Mouse (Mus musculus) erythroblast, adult 5-6 weeks (primary cell): ENCODE results near the gene Cks1brt. TPM values are rescaled to one million over a fixed set of nuclear protein-coding genes. Genes with fewer than 3 reads are reported as not detected.
"Not testable (repeated sequence)": the region's sequence is repeated elsewhere in the genome, so short reads cannot be mapped to it uniquely, and the experiment has no call there.

Experiments used
- ATAC-seq: replicated peaks from 2 replicates; pipeline ENCODE4 v1.8.0; 2016; ENCODE audit warnings: moderate number of reproducible peaks, mild to moderate bottlenecking, moderate TSS enrichment, inconsistent platforms; ENCODE audit not compliant: poor library complexity, low FRiP score, severe bottlenecking
- total RNA-seq, 2 experiments: library from RNA; stranded (forward) in 1 of 2; stranded (reverse) in 1 of 2; fragments of 150-400 nt in 1 of 2; fragments of 200-764, 138-1000 nt in 1 of 2; gene quantifications; 2 replicates each; pipeline versions ENCODE4 v1.2.3 to v1.2.4; 2015 to 2017; ENCODE audit warnings: low replicate concordance in 2 of 2

The Cks1brt gene
- total RNA-seq (2015; ENCODE audit: low replicate concordance) (not detected in 2 replicates), total RNA-seq (2017; ENCODE audit: low replicate concordance) (not detected in 2 replicates)

DNA sequence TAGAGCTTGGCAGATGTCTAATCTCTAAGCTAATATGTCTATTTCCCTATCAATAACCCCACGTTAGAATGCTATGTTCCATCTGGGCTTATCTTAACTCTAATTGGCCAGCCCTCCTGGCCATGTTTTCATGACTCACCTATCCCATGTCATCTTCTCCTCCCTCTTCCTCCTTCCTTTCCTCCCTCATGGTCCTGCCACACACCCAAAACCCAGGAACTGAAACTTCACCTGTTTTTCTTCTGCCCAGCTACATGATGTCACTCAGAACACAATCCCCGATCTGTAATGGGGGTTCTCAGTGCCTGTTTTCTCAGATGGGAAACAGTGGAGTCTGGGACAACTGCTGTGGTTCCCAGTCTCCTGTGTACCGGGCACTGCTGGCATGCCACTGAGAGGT is at the start of gene Cks1brt:
Gene Cks1brt, plus strand, starts transcription at position 301 of the 400 bp plus-strand sequence.
- no peak for ATAC-seq

DNA sequence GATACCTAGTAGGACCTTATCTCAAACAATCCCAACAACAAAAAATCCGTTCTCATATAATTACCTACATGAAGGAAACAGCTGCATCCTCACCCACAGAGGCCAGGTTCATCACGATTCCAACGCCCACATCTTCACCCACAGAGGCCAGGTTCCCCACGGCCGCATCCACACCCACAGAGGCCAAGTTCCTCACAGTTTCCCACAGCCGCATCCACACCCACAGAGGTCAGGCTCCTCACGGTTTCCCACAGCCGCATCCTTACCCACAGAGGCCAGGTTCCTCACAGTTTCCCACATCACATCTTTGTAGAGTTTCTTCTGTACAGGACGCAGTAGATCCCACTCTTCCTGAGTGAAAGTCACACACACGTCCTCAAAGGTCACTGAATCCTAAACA is 38.5 kb upstream of the Cks1brt start:
- ATAC-seq: no peak

DNA sequence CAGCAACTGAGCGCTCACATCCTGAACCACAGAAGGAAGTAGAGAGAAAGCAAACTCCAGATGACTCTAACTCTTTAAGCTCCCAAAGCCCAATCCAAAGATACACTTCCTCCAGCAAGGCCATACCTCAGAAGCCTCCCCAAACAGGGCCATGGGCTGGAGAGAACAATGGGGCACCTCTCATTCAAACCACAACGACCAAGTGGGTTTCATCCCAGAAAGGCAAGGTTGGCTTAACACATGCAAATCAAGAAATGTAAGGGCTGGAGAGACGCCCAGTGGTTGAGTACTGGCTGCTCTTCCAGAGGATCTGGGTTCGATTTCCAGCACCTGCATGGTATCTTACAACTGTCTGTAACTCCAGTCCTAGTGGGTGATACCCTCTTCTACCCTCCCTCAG is 36.2 kb upstream of the Cks1brt start:
- no peak for ATAC-seq

DNA sequence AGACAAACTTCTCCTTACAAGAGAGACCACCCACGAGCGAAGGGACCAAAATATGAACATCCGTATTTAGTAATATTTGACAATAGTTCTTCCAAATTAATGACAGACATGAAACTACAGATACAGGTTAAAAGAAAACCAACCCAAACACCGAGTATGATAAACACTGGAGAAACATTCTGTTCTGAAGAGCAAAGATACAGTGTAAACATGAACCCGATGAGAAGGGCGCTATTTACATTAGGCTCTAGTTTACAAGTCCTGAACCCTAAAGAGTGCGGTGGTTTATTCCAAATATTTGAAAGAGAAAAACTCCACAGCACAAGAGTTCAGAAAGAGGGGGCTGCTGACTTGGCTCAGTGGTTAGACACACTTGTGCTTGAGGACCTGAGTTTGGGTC is 34.7 kb upstream of the Cks1brt start:
- no peak for ATAC-seq

DNA sequence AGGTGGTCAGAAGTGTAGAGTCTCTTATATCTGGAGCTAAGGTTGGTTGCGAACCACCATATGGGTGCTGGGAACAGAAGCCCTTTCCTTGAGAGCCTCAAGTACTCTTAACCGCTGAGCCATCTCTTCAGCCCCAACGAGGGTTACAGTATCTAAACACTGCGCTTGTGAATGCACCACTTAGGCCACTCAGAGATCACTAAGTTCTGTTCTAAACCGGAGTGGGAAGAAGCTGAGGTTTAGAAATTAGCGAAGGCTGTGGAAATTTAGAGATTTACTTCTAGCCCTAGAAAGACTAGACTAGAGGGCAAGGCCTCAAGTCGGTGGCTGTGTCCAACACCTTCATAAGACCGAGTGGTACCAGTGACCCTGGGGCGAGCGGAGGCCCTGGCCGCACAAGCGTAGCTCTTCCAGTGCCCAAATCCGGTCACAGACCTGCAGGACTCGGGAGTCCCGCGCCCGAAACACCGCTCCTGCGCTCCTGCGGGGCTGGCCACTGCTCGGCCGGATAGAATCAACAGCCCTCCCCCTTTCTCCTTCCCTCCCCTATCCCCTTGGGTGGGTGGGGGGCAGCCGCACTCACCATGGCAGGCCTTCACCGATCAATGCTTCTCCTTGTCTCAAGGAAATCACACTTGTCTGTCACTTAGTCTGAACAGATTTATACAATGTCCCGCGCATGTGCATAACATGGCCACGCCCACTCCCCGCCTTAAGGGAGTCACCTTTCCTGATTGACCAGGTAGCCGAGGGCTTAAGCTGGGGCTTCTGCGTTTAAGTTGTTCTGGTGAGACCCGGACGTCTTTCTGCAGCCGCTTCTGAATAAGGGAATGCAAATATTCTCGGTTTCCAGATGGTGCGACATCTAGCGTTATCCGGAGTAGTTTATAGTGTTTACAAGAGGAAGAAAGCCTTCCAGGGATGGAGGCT is 32.4 kb upstream of the Cks1brt start:
- ATAC-seq: no peak

DNA sequence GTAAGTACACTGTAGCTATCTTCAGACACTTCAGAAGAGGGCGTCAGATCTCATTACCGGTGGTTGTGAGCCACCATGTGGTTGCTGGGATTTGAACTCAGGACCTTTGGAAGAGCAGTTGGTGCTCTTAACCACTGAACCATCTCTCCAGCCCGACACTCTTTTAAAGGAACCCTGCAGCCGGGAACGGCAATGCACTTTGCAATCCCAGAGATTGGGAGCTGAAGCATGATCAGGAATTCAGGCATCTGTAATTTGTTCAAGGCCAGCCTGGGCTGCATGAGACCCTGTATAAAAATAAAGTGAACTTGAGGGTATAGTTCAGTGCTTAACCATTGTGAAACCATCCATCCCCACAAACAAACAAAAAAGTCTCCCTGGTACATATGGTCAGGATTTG is 31.5 kb upstream of the Cks1brt start:
- ATAC-seq: not testable (repeated sequence)

DNA sequence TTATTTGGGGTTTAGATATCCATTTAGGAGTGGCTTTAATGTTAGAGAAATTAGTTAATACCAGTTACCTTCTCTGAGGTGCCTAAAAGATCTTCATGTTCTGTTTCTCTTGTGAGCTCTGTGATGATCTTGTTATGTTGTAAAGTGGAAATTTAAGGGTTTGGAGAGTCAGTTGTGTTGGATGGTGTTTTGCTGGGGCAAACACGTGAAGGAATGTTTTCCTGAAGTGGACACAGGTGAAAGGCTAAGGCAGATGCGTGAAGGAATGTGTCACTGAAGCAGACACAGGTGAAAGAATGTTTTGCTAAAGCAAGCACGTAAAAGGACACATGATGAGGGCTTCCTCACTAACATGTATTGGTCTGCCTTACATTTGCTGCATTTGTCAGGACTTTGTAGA is 28.7 kb upstream of the Cks1brt start, which contains the start of gene Zfp791:
Gene Zfp791, minus strand, starts transcription at position 101 of the 400 bp plus-strand sequence.
- ATAC-seq: no peak

DNA sequence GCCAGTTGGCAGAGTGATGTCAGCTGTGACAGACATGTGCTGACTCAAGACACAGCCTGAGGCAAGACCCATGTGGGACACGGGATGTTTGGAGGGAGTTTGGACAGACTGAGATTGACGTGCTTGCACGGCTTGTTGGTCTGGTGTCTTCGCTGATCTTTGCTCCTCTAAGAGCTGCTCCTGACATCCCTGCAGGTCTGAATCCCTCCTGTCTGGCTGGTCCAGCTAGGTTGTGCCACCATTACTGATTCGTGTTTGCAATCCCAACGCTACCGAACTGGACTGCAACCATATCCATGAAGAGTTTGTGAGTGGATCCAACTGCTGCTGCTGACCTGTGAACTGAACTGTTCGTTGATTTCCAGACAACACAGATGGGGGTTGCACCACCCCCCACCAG is 28.0 kb upstream of the Cks1brt start:
- ATAC-seq: no peak

DNA sequence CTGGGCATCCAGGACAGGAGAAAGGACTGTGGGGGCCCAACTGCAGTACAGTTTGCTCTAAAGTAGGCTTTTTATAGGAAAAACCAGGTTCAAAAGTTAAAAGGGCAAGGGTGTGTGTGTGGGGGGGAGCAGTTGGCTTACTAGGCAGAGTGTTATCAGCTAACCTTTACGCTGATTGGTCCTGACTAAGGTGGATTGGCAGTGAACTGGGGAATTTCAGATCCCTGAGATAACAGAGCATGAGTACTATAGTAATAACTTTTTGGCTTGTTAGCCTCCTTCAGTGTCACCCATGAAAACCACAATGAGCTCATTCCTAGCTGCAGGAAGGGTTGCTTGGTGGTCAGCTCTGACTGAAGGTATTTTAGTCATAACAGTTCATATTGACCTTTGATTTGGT is 19.4 kb upstream of the Cks1brt start:
- no peak for ATAC-seq

DNA sequence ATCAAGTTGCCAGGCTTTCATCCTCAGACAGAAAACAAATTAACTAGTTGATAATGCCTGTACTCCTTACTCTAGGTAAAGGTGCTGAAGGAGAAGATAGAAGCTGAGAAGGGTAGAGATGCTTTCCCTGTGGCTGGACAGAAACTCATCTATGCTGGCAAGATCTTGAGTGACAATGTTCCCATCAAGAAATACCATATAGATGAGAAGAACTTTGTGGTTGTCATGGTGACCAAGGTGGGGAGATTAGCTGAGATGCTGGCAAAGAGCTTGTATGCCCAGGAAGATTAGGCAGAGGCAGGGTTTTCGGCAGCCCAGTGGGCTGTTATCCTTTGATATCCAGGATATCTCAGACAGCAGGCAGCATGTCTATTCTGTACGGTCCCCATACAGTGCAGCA is 16.0 kb upstream of the Cks1brt start:
- peak; percentile 78 for ATAC-seq

DNA sequence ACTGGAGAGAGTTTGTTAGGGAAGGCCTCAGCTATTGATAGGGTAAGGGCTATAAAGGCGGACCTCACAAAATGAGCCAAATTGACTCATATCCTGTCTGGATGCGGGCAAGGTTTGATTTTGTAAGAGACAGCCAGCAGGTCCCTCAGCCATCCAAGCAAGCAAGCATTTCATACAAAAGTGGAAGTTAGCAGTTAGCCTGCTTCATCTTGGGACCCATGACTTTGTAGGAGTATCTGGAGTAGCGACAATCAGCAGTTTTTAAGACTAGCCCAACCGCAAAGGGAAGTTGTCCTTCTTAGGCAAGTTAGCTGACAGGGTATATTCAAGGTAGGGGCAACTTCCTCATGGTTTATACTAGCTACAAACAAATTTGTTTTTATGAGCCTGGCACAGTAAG is 9.2 kb upstream of the Cks1brt start:
- no peak for ATAC-seq

DNA sequence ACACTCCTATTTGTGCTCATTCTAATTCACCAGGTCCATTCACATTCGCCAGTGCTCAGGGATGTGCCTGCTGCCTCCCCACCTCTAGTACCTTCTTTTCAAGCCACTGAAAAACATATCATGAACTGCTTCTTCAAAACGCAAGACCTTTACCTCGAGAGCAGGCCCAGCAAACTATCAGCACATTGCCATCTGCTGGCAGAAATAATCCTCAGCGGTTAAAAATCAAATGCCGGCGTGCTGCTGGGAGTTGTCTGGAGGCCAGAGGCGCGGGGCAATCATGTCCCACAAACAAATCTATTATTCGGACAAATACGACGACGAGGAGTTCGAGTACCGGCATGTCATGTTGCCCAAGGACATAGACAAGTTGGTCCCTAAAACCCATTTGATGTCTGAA is 19.6 kb downstream of the Cks1brt start:
- ATAC-seq: no peak

DNA sequence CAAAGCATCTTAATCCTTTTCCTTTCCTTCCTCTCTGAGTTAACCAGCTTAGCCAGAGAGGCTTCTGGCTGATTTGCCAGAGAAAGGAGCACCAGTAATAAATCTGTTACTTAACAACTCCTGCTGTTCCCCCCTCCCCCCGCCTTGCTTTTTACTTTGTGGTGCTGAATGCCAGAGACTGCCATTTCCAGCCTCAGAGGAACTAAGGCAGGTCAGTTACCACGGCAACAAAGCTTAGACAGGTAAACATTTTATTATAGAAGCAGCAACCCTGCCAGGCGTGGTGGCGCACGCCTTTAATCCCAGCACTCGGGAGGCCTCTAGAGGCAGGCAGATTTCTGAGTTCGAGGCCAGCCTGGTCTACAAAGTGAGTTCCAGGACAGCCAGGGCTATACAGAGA is 24.2 kb downstream of the Cks1brt start:
- ATAC-seq: no peak

DNA sequence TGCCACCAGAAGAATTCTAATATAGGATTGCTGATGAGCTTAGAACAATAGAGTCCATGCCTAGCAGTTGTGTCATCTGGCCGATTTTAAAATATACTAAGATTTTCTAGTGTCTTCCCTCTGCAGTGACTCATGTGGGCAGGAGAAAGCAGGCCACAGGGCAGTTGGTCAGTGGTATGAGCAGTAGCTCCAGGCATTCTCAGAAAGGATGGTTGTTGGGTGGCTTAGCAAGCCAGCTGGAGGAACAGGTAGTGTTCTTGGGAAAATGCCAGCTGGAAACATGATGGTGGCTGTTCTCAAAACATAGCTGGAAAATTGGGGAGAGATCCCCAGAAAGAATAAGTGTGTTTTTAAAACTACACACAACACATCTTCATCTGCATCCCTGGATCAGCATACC is 40.6 kb downstream of the Cks1brt start:
- no peak for ATAC-seq

DNA sequence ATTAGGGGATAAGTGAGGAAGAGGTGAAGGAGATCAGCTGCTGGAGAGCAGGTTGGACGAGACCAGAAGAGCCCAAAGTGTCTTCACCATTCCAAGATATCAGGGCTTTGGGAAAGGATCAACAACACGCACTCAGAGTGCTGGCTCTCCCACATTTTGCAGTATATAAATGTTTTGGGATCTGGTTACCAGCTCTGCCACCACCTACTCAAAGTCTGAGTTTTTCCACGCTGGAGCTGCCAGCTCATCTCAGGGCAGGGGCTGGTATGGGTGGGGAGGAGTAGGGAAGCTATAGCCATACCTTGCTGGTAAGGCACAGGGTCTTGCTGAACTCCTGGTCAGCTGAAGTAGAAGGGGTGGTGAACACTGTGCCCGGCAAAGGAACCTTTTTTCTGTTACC is 68.5 kb downstream of the Cks1brt start:
- ATAC-seq: no peak

DNA sequence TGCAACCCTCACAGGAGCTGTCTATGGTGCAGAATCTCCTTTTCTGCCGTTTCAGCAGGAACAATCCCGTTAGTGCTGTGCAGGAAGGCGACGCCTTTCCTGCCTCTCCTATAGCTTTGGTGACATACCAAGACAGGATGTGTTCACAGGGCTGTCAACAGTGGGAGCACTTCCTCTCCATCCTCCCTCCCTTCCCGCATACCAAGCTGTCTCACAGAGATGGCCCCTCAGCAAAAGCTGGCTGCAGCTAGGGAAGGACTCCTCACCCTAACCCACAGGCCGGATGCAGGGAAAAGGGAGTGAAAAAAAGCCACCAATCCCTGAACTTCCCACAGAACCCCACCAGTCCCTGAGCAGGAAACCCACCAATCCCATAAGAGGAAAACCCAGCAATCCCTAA is 69.3 kb downstream of the Cks1brt start:
- no peak for ATAC-seq

Other genes with a start within 250 kb of the Cks1brt start
- gene Klf1, start 250.0 kb upstream of the Cks1brt start, total RNA-seq (2015; ENCODE audit: low replicate concordance): 58.9 and 59.8 TPM in 2 replicates
- gene Klf1, start 250.0 kb upstream of the Cks1brt start, total RNA-seq (2017; ENCODE audit: low replicate concordance): 85.0 and 116 TPM in 2 replicates
- gene Dnase2a, start 243.4 kb upstream of the Cks1brt start, total RNA-seq (2015; ENCODE audit: low replicate concordance): 31.9 and 44.9 TPM in 2 replicates
- 85.2 and 99.8 TPM in 2 replicates for gene Dnase2a, start 243.4 kb upstream of the Cks1brt start, total RNA-seq (2017; ENCODE audit: low replicate concordance)
- not detected in 2 replicates for gene Mast1, start 214.6 kb upstream of the Cks1brt start, total RNA-seq (2015; ENCODE audit: low replicate concordance)
- gene Mast1, start 214.6 kb upstream of the Cks1brt start, total RNA-seq (2017; ENCODE audit: low replicate concordance): 0.28 TPM in 1 of 2 replicates, not detected in the other
- gene Rtbdn, start 204.9 kb upstream of the Cks1brt start, total RNA-seq (2015; ENCODE audit: low replicate concordance): not detected in 2 replicates
- gene Rtbdn, start 204.9 kb upstream of the Cks1brt start, total RNA-seq (2017; ENCODE audit: low replicate concordance): not detected in 2 replicates
- gene Gm49661, start 182.5 kb upstream of the Cks1brt start, total RNA-seq (2015; ENCODE audit: low replicate concordance): not detected in 2 replicates
- gene Gm49661, start 182.5 kb upstream of the Cks1brt start, total RNA-seq (2017; ENCODE audit: low replicate concordance): not detected in 2 replicates
- 1,192 and 1,430 TPM in 2 replicates for gene Prdx2, start 182.3 kb upstream of the Cks1brt start, total RNA-seq (2015; ENCODE audit: low replicate concordance)
- gene Prdx2, start 182.3 kb upstream of the Cks1brt start, total RNA-seq (2017; ENCODE audit: low replicate concordance): 2,193 and 2,235 TPM in 2 replicates
- gene Rnaseh2a, start 182.2 kb upstream of the Cks1brt start, total RNA-seq (2015; ENCODE audit: low replicate concordance): 31.8 and 67.2 TPM in 2 replicates
- gene Rnaseh2a, start 182.2 kb upstream of the Cks1brt start, total RNA-seq (2017; ENCODE audit: low replicate concordance): 37.4 and 37.9 TPM in 2 replicates
- gene Junb, start 173.2 kb upstream of the Cks1brt start, total RNA-seq (2015; ENCODE audit: low replicate concordance): 6.1 and 6.7 TPM in 2 replicates
- 15.5 and 16.1 TPM in 2 replicates for gene Junb, start 173.2 kb upstream of the Cks1brt start, total RNA-seq (2017; ENCODE audit: low replicate concordance)
- gene Hook2, start 161.3 kb upstream of the Cks1brt start, total RNA-seq (2015; ENCODE audit: low replicate concordance): 1.9 and 5.0 TPM in 2 replicates
- gene Hook2, start 161.3 kb upstream of the Cks1brt start, total RNA-seq (2017; ENCODE audit: low replicate concordance): 1.6 and 6.1 TPM in 2 replicates
- not detected in 2 replicates for gene Best2, start 137.4 kb upstream of the Cks1brt start, total RNA-seq (2015; ENCODE audit: low replicate concordance)
- not detected in 2 replicates for gene Best2, start 137.4 kb upstream of the Cks1brt start, total RNA-seq (2017; ENCODE audit: low replicate concordance)
- gene Asna1, start 126.6 kb upstream of the Cks1brt start, total RNA-seq (2015; ENCODE audit: low replicate concordance): 20.8 and 24.2 TPM in 2 replicates
- gene Asna1, start 126.6 kb upstream of the Cks1brt start, total RNA-seq (2017; ENCODE audit: low replicate concordance): 13.5 and 26.3 TPM in 2 replicates
- 32.1 and 45.4 TPM in 2 replicates for gene Trir, start 125.1 kb upstream of the Cks1brt start, total RNA-seq (2015; ENCODE audit: low replicate concordance)
- 72.9 and 103 TPM in 2 replicates for gene Trir, start 125.1 kb upstream of the Cks1brt start, total RNA-seq (2017; ENCODE audit: low replicate concordance)
- gene Tnpo2, start 115.0 kb upstream of the Cks1brt start, total RNA-seq (2015; ENCODE audit: low replicate concordance): 9.6 and 10.8 TPM in 2 replicates
- 11.2 and 14.6 TPM in 2 replicates for gene Tnpo2, start 115.0 kb upstream of the Cks1brt start, total RNA-seq (2017; ENCODE audit: low replicate concordance)
- gene Fbxw9, start 91.9 kb upstream of the Cks1brt start, total RNA-seq (2015; ENCODE audit: low replicate concordance): 5.4 TPM in 1 of 2 replicates, not detected in the other
- gene Fbxw9, start 91.9 kb upstream of the Cks1brt start, total RNA-seq (2017; ENCODE audit: low replicate concordance): 0.43 and 4.3 TPM in 2 replicates
- gene Gm5741, start 83.9 kb upstream of the Cks1brt start, total RNA-seq (2015; ENCODE audit: low replicate concordance): not detected in 2 replicates
- gene Gm5741, start 83.9 kb upstream of the Cks1brt start, total RNA-seq (2017; ENCODE audit: low replicate concordance): not detected in 2 replicates
- 12.3 and 16.1 TPM in 2 replicates for gene Dhps, start 80.2 kb upstream of the Cks1brt start, total RNA-seq (2015; ENCODE audit: low replicate concordance)
- 3.2 and 12.1 TPM in 2 replicates for gene Dhps, start 80.2 kb upstream of the Cks1brt start, total RNA-seq (2017; ENCODE audit: low replicate concordance)
- gene Wdr83os, start 71.2 kb upstream of the Cks1brt start, total RNA-seq (2015; ENCODE audit: low replicate concordance): 26.1 and 31.3 TPM in 2 replicates
- gene Wdr83os, start 71.2 kb upstream of the Cks1brt start, total RNA-seq (2017; ENCODE audit: low replicate concordance): 4.3 and 11.3 TPM in 2 replicates
- 1.7 and 16.9 TPM in 2 replicates for gene Wdr83, start 70.6 kb upstream of the Cks1brt start, total RNA-seq (2015; ENCODE audit: low replicate concordance)
- gene Wdr83, start 70.6 kb upstream of the Cks1brt start, total RNA-seq (2017; ENCODE audit: low replicate concordance): 4.9 and 6.3 TPM in 2 replicates
- gene Man2b1, start 68.7 kb upstream of the Cks1brt start, total RNA-seq (2015; ENCODE audit: low replicate concordance): 27.5 and 32.8 TPM in 2 replicates
- gene Man2b1, start 68.7 kb upstream of the Cks1brt start, total RNA-seq (2017; ENCODE audit: low replicate concordance): 17.8 and 18.6 TPM in 2 replicates
- not detected in 2 replicates for gene Zfp791, start 28.8 kb upstream of the Cks1brt start, total RNA-seq (2015; ENCODE audit: low replicate concordance)
- gene Zfp791, start 28.8 kb upstream of the Cks1brt start, total RNA-seq (2017; ENCODE audit: low replicate concordance): not detected in 2 replicates
- not detected in 2 replicates for gene Olfr371, start 74.1 kb downstream of the Cks1brt start, total RNA-seq (2015; ENCODE audit: low replicate concordance)
- not detected in 2 replicates for gene Olfr371, start 74.1 kb downstream of the Cks1brt start, total RNA-seq (2017; ENCODE audit: low replicate concordance)
- 38.2 and 48.5 TPM in 2 replicates for gene Orc6, start 147.7 kb downstream of the Cks1brt start, total RNA-seq (2015; ENCODE audit: low replicate concordance)
- gene Orc6, start 147.7 kb downstream of the Cks1brt start, total RNA-seq (2017; ENCODE audit: low replicate concordance): 47.6 and 89.5 TPM in 2 replicates
- gene Vps35, start 147.9 kb downstream of the Cks1brt start, total RNA-seq (2015; ENCODE audit: low replicate concordance): 54.8 and 68.4 TPM in 2 replicates
- gene Vps35, start 147.9 kb downstream of the Cks1brt start, total RNA-seq (2017; ENCODE audit: low replicate concordance): 50.0 and 53.9 TPM in 2 replicates
- 48.0 and 94.9 TPM in 2 replicates for gene Mylk3, start 234.4 kb downstream of the Cks1brt start, total RNA-seq (2015; ENCODE audit: low replicate concordance)
- 229 and 257 TPM in 2 replicates for gene Mylk3, start 234.4 kb downstream of the Cks1brt start, total RNA-seq (2017; ENCODE audit: low replicate concordance)